Mouse (Mus musculus): ENCODE results near the gene Wsb1. TPM values are rescaled to one million over a fixed set of nuclear protein-coding genes. Genes with fewer than 3 reads are reported as not detected.

The Wsb1 gene
- total and polyA plus RNA-seq, 3 experiments, result 84.1 to 129 (median 104) TPM

GRCm38 (mm10) chr11:79239024-79239423, 15.4 kb downstream of the Wsb1 start:
- Histone ChIP-seq H3K27me3 (replicated peaks) (no peaks in the 10 kb centered on the region), H3K4me1 (ENCODE audit: control insufficient read depth in 1 of 2, insufficient read depth in 2 of 2) (no peaks in the 10 kb centered on the region), H3K4me2 (ENCODE audit: insufficient read depth, low read depth, poor library complexity, severe bottlenecking) (no peak overlapping the region), H3K36me3 (replicated peaks in 1 of 2; ENCODE audit: control insufficient read depth in 1 of 2, insufficient read depth in 1 of 2, low read length in 1 of 2) (peaks cover 45 to 66% of the 10 kb centered on the region in 2 experiments), H3K9ac (ENCODE audit: insufficient read depth, low read depth) (no peak overlapping the region), H3K9me3 (replicated peaks; ENCODE audit: low read length) (peaks cover 14% of the 10 kb centered on the region), H3K27ac (ENCODE audit: insufficient read depth, low read depth) (no peak overlapping the region), H3K79me2 (replicated peaks; ENCODE audit: control insufficient read depth, extremely low read depth, insufficient read depth, poor library complexity, severe bottlenecking) (peaks cover 8% of the 10 kb centered on the region), H3K4me3 (replicated peaks in 1 of 3; ENCODE audit: low read depth in 2 of 3, low read length in 2 of 3, poor library complexity in 1 of 3) (no peak overlapping the region)
- TF ChIP-seq KAT2A (IDR thresholded peaks at IDR 0.05; ENCODE audit: insufficient replicate concordance, low read length) (no peak), GABPA (IDR thresholded peaks at IDR 0.05; ENCODE audit: insufficient replicate concordance, low read depth, low read length) (no peak), ZC3H11A (IDR thresholded peaks at IDR 0.05; ENCODE audit: low read depth, low read length) (no peak), SMC3 (IDR thresholded peaks at IDR 0.05; ENCODE audit: low read depth, low read length) (no peak), MAZ (IDR thresholded peaks at IDR 0.05; ENCODE audit: low read depth, low read length) (no peak), ELF1 (IDR thresholded peaks at IDR 0.05; ENCODE audit: low read depth, low read length) (no peak), POLR2AphosphoS2 (IDR thresholded peaks at IDR 0.05; ENCODE audit: low read depth, low read length) (no peak), NRF1 (IDR thresholded peaks at IDR 0.05; ENCODE audit: low read depth, low read length) (no peak), MAFK (IDR thresholded peaks at IDR 0.05; ENCODE audit: insufficient replicate concordance, low read length) (no peak), SIN3A (IDR thresholded peaks at IDR 0.05; ENCODE audit: low read length) (no peak), POLR2A (IDR thresholded peaks at IDR 0.05; ENCODE audit: low read depth, low read length) (no peak)
- in situ Hi-C loops (cut with MboI; ENCODE audit: low pct_ligation_motif_present, low pct_unique_long_range_greater_than_20kb, low sequenced_read_pairs) (no loop called here), dilution Hi-C loops (cut with MboI; ENCODE audit: extremely low pct_ligation_motif_present, extremely low pct_unique_long_range_greater_than_20kb, low sequenced_read_pairs) (no loop called here)
- DNase-seq (ENCODE audit: extremely low read depth), result no peak

GRCm38 (mm10) chr11:79238398-79238752, 16.1 kb downstream of the Wsb1 start:
- no peak overlapping the region for H3K4me2 ChIP-seq (ENCODE audit: insufficient read depth, low read depth, poor library complexity, severe bottlenecking)
- peaks cover 5% of the 10 kb centered on the region for H3K79me2 ChIP-seq (replicated peaks; ENCODE audit: control insufficient read depth, extremely low read depth, insufficient read depth, poor library complexity, severe bottlenecking)
- H3K9me3 ChIP-seq (replicated peaks; ENCODE audit: low read length), result peaks cover 14% of the 10 kb centered on the region
- H3K36me3 ChIP-seq (replicated peaks in 1 of 2; ENCODE audit: control insufficient read depth in 1 of 2, insufficient read depth in 1 of 2, low read length in 1 of 2), result peaks cover 45 to 62% of the 10 kb centered on the region in 2 experiments
- in situ Hi-C loops (cut with MboI; ENCODE audit: low pct_ligation_motif_present, low pct_unique_long_range_greater_than_20kb, low sequenced_read_pairs), result no loop called here
- H3K4me3 ChIP-seq (replicated peaks in 1 of 3; ENCODE audit: low read depth in 2 of 3, low read length in 2 of 3, poor library complexity in 1 of 3), result no peak overlapping the region
- no peak for TF ChIP-seq EP300 (IDR thresholded peaks at IDR 0.05; ENCODE audit: low read length)
- TF ChIP-seq CHD1 (IDR thresholded peaks at IDR 0.05; ENCODE audit: low read depth, low read length), result no peak
- TF ChIP-seq GABPA (IDR thresholded peaks at IDR 0.05; ENCODE audit: insufficient replicate concordance, low read depth, low read length), result no peak
- no peak for TF ChIP-seq MAZ (IDR thresholded peaks at IDR 0.05; ENCODE audit: low read depth, low read length)
- TF ChIP-seq IRF4 (IDR thresholded peaks at IDR 0.05; ENCODE audit: low read depth, low read length), result no peak
- TF ChIP-seq CHD2 (IDR thresholded peaks at IDR 0.05; ENCODE audit: low read length), result no peak
- no peak for TF ChIP-seq CTCF (conservative IDR thresholded peaks at IDR 0.05 in 1 of 2, IDR thresholded peaks at IDR 0.05 in 1 of 2; ENCODE audit: low read depth in 2 of 2, low read length in 2 of 2)
- TF ChIP-seq E2F4 (IDR thresholded peaks at IDR 0.05; ENCODE audit: insufficient replicate concordance, low read depth, low read length), result no peak
- no peak for TF ChIP-seq USF2 (conservative IDR thresholded peaks at IDR 0.05; ENCODE audit: low read depth, low read length)
- TF ChIP-seq ETS1 (conservative IDR thresholded peaks at IDR 0.05; ENCODE audit: low read depth, low read length), result no peak
- no peak for TF ChIP-seq ZNF384 (IDR thresholded peaks at IDR 0.05; ENCODE audit: low read depth, low read length)
- TF ChIP-seq HCFC1 (IDR thresholded peaks at IDR 0.05; ENCODE audit: low read depth, low read length), result no peak
- TF ChIP-seq POLR2AphosphoS2 (IDR thresholded peaks at IDR 0.05; ENCODE audit: low read depth, low read length), result no peak
- TF ChIP-seq MYC (IDR thresholded peaks at IDR 0.05; ENCODE audit: low read depth, low read length), result no peak
- no peak for TF ChIP-seq ELF1 (IDR thresholded peaks at IDR 0.05; ENCODE audit: low read depth, low read length)
- no peak for TF ChIP-seq NRF1 (IDR thresholded peaks at IDR 0.05; ENCODE audit: low read depth, low read length)
- no peak overlapping the region for H3K9ac ChIP-seq (ENCODE audit: insufficient read depth, low read depth)
- no peak overlapping the region for H3K27ac ChIP-seq (ENCODE audit: insufficient read depth, low read depth)
- H3K27me3 ChIP-seq (replicated peaks), result no peaks in the 10 kb centered on the region
- dilution Hi-C loops (cut with MboI; ENCODE audit: extremely low pct_ligation_motif_present, extremely low pct_unique_long_range_greater_than_20kb, low sequenced_read_pairs), result no loop called here
- H3K4me1 ChIP-seq (ENCODE audit: control insufficient read depth in 1 of 2, insufficient read depth in 2 of 2), result no peaks in the 10 kb centered on the region
- no peak for DNase-seq (ENCODE audit: extremely low read depth)
